Comparison of ENCODE assay signal across 25 mouse cellular contexts in genomic region chr9:57627191-57627590, GRCm38 (mm10). TPM values are rescaled to one million over a fixed set of nuclear protein-coding genes. Genes with fewer than 3 reads are reported as not detected.
DNase-seq lines count a peak whose midpoint lies in the region; ATAC-seq and TF ChIP-seq lines count a peak whose summit lies in the region.
"Had no signal": no experiment of that assay in that cellular context is flagged by ENCODE, and none has a peak within 500 bp of the region (broad histone marks: within the 10 kb centered on the region; RNA-seq: fewer than 3 reads in every experiment).

No protein-coding gene starts in this region.

- no peaks in the 10 kb centered on the region for H3K4me1 ChIP-seq in limb, embryonic 12.5 days (replicated peaks)
- no peaks in the 10 kb centered on the region for H3K4me1 ChIP-seq in limb, embryonic 10.5 days
- H3K4me1 ChIP-seq in E14TG2a.4 (replicated peaks; ENCODE audit: low read depth, low read length), result peaks cover 63% of the 10 kb centered on the region
- H3K4me1 ChIP-seq: embryonic facial prominence, embryonic 12.5 days; forebrain, embryonic 13.5 days; forebrain, embryonic 15.5 days had no signal

- no peak overlapping the region for H3K27ac ChIP-seq in limb, embryonic 12.5 days
- no peak overlapping the region for H3K27ac ChIP-seq in limb, embryonic 10.5 days
- H3K27ac ChIP-seq: embryonic facial prominence, embryonic 10.5 days; embryonic facial prominence, embryonic 12.5 days; forebrain, embryonic 13.5 days; forebrain, embryonic 15.5 days had no signal

- no peak for TF ChIP-seq CTCF in E14TG2a.4 (conservative IDR thresholded peaks at IDR 0.05; ENCODE audit: low read length)

- ATAC-seq in limb, embryonic 12.5 days (ENCODE audit: insufficient number of reproducible peaks, insufficient read depth, low FRiP score, low TSS enrichment, low read depth), result no peak
- ATAC-seq: activated CD4-positive, CD25-positive, alpha-beta regulatory T cell, adult 4 months; forebrain, embryonic 13.5 days; forebrain, embryonic 15.5 days; forebrain, postnatal 0 days; Patski had no signal

- no peak for DNase-seq in limb, embryonic 10.5 days (ENCODE audit: low spot score)
- peak; percentile 12 for DNase-seq in naive thymus-derived CD4-positive, alpha-beta T cell, adult 2 months (ENCODE audit: low read depth)
- DNase-seq in frontal cortex, postnatal 36 days (ENCODE audit: low spot score in 2 of 2), result no peak
- DNase-seq: adrenal gland, adult 8-10 months; adrenal gland, postnatal 14 days; adrenal gland, postnatal 36 days; cerebellum, adult 11-12 months; cerebellum, adult 2 months; cerebellum, adult 9-10 months; cerebellum, postnatal 10 days; cerebellum, postnatal 25 days; forebrain, postnatal 0 days had no signal

- no peak overlapping the region for H3K4me3 ChIP-seq in limb, embryonic 12.5 days (replicated peaks)
- no peak overlapping the region for H3K4me3 ChIP-seq in limb, embryonic 10.5 days
- peak overlapping the region; percentile 67 for H3K4me3 ChIP-seq in E14TG2a.4 (replicated peaks; ENCODE audit: low read length)
- H3K4me3 ChIP-seq: embryonic facial prominence, embryonic 10.5 days; embryonic facial prominence, embryonic 12.5 days; forebrain, embryonic 13.5 days; forebrain, embryonic 15.5 days had no signal

- peak overlapping the region; percentile 9; the same call in 1 of the 2 replicates for H3K9ac ChIP-seq in limb, embryonic 12.5 days (replicated peaks)
- H3K9ac ChIP-seq: embryonic facial prominence, embryonic 12.5 days; forebrain, embryonic 13.5 days; forebrain, embryonic 15.5 days; forebrain, postnatal 0 days had no signal

- no peak overlapping the region for H3K4me2 ChIP-seq in limb, embryonic 12.5 days
- H3K4me2 ChIP-seq: embryonic facial prominence, embryonic 12.5 days; forebrain, embryonic 13.5 days; forebrain, embryonic 15.5 days had no signal

- WGBS in limb, embryonic 12.5 days, result 92% methylated on average over 17 of the region's 17 CpGs
- WGBS in limb, embryonic 10.5 days, result 95% methylated on average over 17 of the region's 17 CpGs

- H3K9me3 ChIP-seq in limb, embryonic 12.5 days, result no peaks in the 10 kb centered on the region
- H3K9me3 ChIP-seq in limb, embryonic 10.5 days (replicated peaks), result no peaks in the 10 kb centered on the region
- H3K9me3 ChIP-seq in E14TG2a.4 (ENCODE audit: low read length), result peaks cover 5% of the 10 kb centered on the region; the same call in 1 of the 2 replicates
- H3K9me3 ChIP-seq: embryonic facial prominence, embryonic 10.5 days; embryonic facial prominence, embryonic 12.5 days; forebrain, embryonic 13.5 days; forebrain, embryonic 15.5 days; G1E had no signal

- peaks cover 83% of the 10 kb centered on the region for H3K36me3 ChIP-seq in limb, embryonic 12.5 days
- H3K36me3 ChIP-seq in limb, embryonic 10.5 days, result peaks cover 84% of the 10 kb centered on the region
- peaks cover 69% of the 10 kb centered on the region for H3K36me3 ChIP-seq in E14TG2a.4 (ENCODE audit: insufficient read depth, low read length)

- H3K27me3 ChIP-seq in limb, embryonic 12.5 days, result no peaks in the 10 kb centered on the region
- no peaks in the 10 kb centered on the region for H3K27me3 ChIP-seq in limb, embryonic 10.5 days (ENCODE audit: low read depth, poor library complexity, severe bottlenecking)
- no peaks in the 10 kb centered on the region for H3K27me3 ChIP-seq in E14TG2a.4 (ENCODE audit: insufficient read depth, low read length)
- H3K27me3 ChIP-seq: embryonic facial prominence, embryonic 12.5 days; forebrain, embryonic 13.5 days; forebrain, embryonic 15.5 days; Patski had no signal

RNA-seq across cellular contexts. Expression of gene Lman1l, which starts 6.6 kb away (rescaled TPM):
- 0.14 TPM in 1 of 2 replicates, not detected in the other for polyA plus RNA-seq in limb, embryonic 12.5 days (2016; fragmentation: Nextera tagmentation; extraction: Ambion mirVana)
- not detected in 2 replicates for polyA plus RNA-seq in limb, embryonic 10.5 days (2016; fragmentation: Nextera tagmentation; extraction: Ambion mirVana)
- polyA plus RNA-seq: activated CD4-positive, CD25-positive, alpha-beta regulatory T cell, adult 4 months; cerebellum, adult 2 months; cortical plate, adult 2 months; embryonic facial prominence, embryonic 10.5 days; embryonic facial prominence, embryonic 12.5 days; embryonic facial prominence, embryonic 14.5 days; forebrain, embryonic 11.5 days; forebrain, embryonic 13.5 days; forebrain, embryonic 15.5 days; forebrain, postnatal 0 days; G1E had no signal

RNA-seq across cellular contexts. Expression of gene Cplx3, which starts 21.1 kb away (rescaled TPM):
- not detected in 2 replicates for polyA plus RNA-seq in limb, embryonic 12.5 days (2016; fragmentation: Nextera tagmentation; extraction: Ambion mirVana)
- not detected in 2 replicates for polyA plus RNA-seq in limb, embryonic 10.5 days (2016; fragmentation: Nextera tagmentation; extraction: Ambion mirVana)
- polyA plus RNA-seq: activated CD4-positive, CD25-positive, alpha-beta regulatory T cell, adult 4 months; embryonic facial prominence, embryonic 14.5 days; forebrain, embryonic 11.5 days; forebrain, embryonic 13.5 days; G1E had no signal

RNA-seq across cellular contexts. Expression of gene Csk, which starts 26.2 kb away (rescaled TPM):
- polyA plus RNA-seq in limb, embryonic 12.5 days (2016; fragmentation: Nextera tagmentation; extraction: Ambion mirVana), result 33.9 and 36.0 TPM in 2 replicates
- polyA plus RNA-seq in limb, embryonic 10.5 days (2016; fragmentation: Nextera tagmentation; extraction: Ambion mirVana), result 33.2 and 40.1 TPM in 2 replicates

RNA-seq across cellular contexts. Expression of gene Ulk3, which starts 37.9 kb away (rescaled TPM):
- polyA plus RNA-seq in limb, embryonic 12.5 days (2016; fragmentation: Nextera tagmentation; extraction: Ambion mirVana), result 17.5 and 19.4 TPM in 2 replicates
- 10.1 and 12.0 TPM in 2 replicates for polyA plus RNA-seq in limb, embryonic 10.5 days (2016; fragmentation: Nextera tagmentation; extraction: Ambion mirVana)

RNA-seq across cellular contexts. Expression of gene Cyp1a2, which starts 56.3 kb away (rescaled TPM):
- not detected in 2 replicates for polyA plus RNA-seq in limb, embryonic 12.5 days (2016; fragmentation: Nextera tagmentation; extraction: Ambion mirVana)
- not detected in 2 replicates for polyA plus RNA-seq in limb, embryonic 10.5 days (2016; fragmentation: Nextera tagmentation; extraction: Ambion mirVana)
- polyA plus RNA-seq: activated CD4-positive, CD25-positive, alpha-beta regulatory T cell, adult 4 months; C2C12; cerebellum, adult 2 months; cortical plate, adult 2 months; embryonic facial prominence, embryonic 10.5 days; embryonic facial prominence, embryonic 12.5 days; embryonic facial prominence, embryonic 14.5 days; forebrain, embryonic 11.5 days; forebrain, embryonic 13.5 days; forebrain, embryonic 15.5 days; forebrain, postnatal 0 days; G1E; Patski had no signal
